Mouse (Mus musculus) thymus, adult 2 months (tissue): ENCODE measurements around the gene Xxylt1. TPM values are rescaled to one million over a fixed set of nuclear protein-coding genes. Genes with fewer than 3 reads are reported as not detected.

Experiments
- DNase-seq: peaks from one replicate; pipeline ENCODE4 v3.0.0; 2021
- H3K27ac ChIP-seq: fragments of 200-500 bp; 2 replicates; pipeline ENCODE4 v1.5.1; 2012; ENCODE audit warnings: low read length, control low read depth; ENCODE audit not compliant: control insufficient read depth, insufficient read depth
- H3K27me3 ChIP-seq: fragments of 200-500 bp; 2 replicates; pipeline ENCODE4 v1.6.1; 2012; ENCODE audit warnings: mild to moderate bottlenecking, low read length, moderate library complexity, mixed read lengths; ENCODE audit not compliant: control insufficient read depth, insufficient read depth
- H3K36me3 ChIP-seq: fragments of 200-500 bp; 2 replicates; pipeline ENCODE4 v1.6.1; 2012; ENCODE audit warnings: mild to moderate bottlenecking, low read length, moderate library complexity; ENCODE audit not compliant: control insufficient read depth, insufficient read depth
- H3K4me1 ChIP-seq: fragments of 200-500 bp; replicated peaks from 2 replicates; pipeline ENCODE4 v1.6.1; 2012; ENCODE audit warnings: low read length; ENCODE audit not compliant: control insufficient read depth, insufficient read depth
- H3K4me3 ChIP-seq: fragments of 200-500 bp; 2 replicates; pipeline ENCODE4 v1.5.1; 2012; ENCODE audit warnings: mild to moderate bottlenecking, low read length, control low read depth, moderate library complexity; ENCODE audit not compliant: control insufficient read depth, insufficient read depth
- CTCF ChIP-seq: fragments of 200-500 bp; IDR thresholded peaks from 2 replicates; pipeline ENCODE4 v1.5.1; 2012; ENCODE audit warnings: mild to moderate bottlenecking, control low read depth, low read length, moderate library complexity, borderline replicate concordance; ENCODE audit not compliant: control insufficient read depth, poor library complexity, insufficient read depth; ENCODE audit errors: extremely low read depth
- POLR2A ChIP-seq: fragments of 200-500 bp; IDR thresholded peaks from 2 replicates; pipeline ENCODE4 v1.6.1; 2012; ENCODE audit warnings: mild to moderate bottlenecking, low read length, control low read depth, moderate library complexity; ENCODE audit not compliant: control insufficient read depth, poor library complexity, insufficient read depth; ENCODE audit errors: extremely low read depth
- WGBS: fragments of 180-500 bp; shearing (Covaris S2); methylation state at CpG from one replicate; pipeline ENCODE4 v1.1.7; 2018; 5-methylcytosine and 5-hydroxymethylcytosine counted together
- polyA plus RNA-seq: library from polyadenylated mRNA; depleted of rRNA; stranded (reverse); fragments of >200 nt; gene quantifications from 2 replicates; pipeline ENCODE4 v1.2.3, GENCODE M21; 2012

Gene Xxylt1
- polyA plus RNA-seq, 1 experiment: 13.2 TPM

GRCm38 (mm10) chr16:31071731-31072130, 9.5 kb downstream of the Xxylt1 start:
- H3K27me3 ChIP-seq: no peaks in the 10 kb centered on the region
- H3K4me1 ChIP-seq: peaks cover 27% of the 10 kb centered on the region
- no peak for DNase-seq
- no peaks in the 10 kb centered on the region for H3K36me3 ChIP-seq
- no peak overlapping the region for H3K4me3 ChIP-seq
- no peak for TF ChIP-seq CTCF
- TF ChIP-seq POLR2A: no peak
- WGBS: 96% methylated on average over 6 of the region's 6 CpGs
- no peak overlapping the region for H3K27ac ChIP-seq

- Histone ChIP-seq H3K36me3 (no peaks in the 10 kb centered on the region), H3K27me3 (no peaks in the 10 kb centered on the region), H3K4me1 (peaks cover 30% of the 10 kb centered on the region), H3K27ac (no peak overlapping the region), H3K4me3 (no peak overlapping the region; the same call in 1 of the 2 replicates)
- TF ChIP-seq CTCF: peak; percentile 94
- TF ChIP-seq POLR2A: no peak
- 25% methylated on average over 21 of the region's 21 CpGs for WGBS
- DNase-seq: peak; percentile 78
Measured at GRCm38 (mm10) chr16:31070358-31071133, 10.7 kb downstream of the Xxylt1 start.

- TF ChIP-seq CTCF (no peak), POLR2A (no peak)
- H3K4me1 ChIP-seq: peaks cover 24% of the 10 kb centered on the region
- no peaks in the 10 kb centered on the region for H3K27me3 ChIP-seq
- no peak overlapping the region for H3K27ac ChIP-seq
- DNase-seq: no peak
- no peaks in the 10 kb centered on the region for H3K36me3 ChIP-seq
- H3K4me3 ChIP-seq: no peak overlapping the region
- WGBS: 57% methylated on average over 14 of the region's 14 CpGs
Measured at GRCm38 (mm10) chr16:31069211-31070166, 11.7 kb downstream of the Xxylt1 start.

GRCm38 (mm10) chr16:31068280-31068679, 13.0 kb downstream of the Xxylt1 start:
- 95% methylated on average over 7 of the region's 7 CpGs for WGBS
- DNase-seq: no peak
- H3K27me3 ChIP-seq: no peaks in the 10 kb centered on the region
- no peak overlapping the region for H3K27ac ChIP-seq
- no peak for TF ChIP-seq CTCF
- TF ChIP-seq POLR2A: no peak
- H3K36me3 ChIP-seq: no peaks in the 10 kb centered on the region
- H3K4me3 ChIP-seq: no peak overlapping the region
- peaks cover 22% of the 10 kb centered on the region for H3K4me1 ChIP-seq

GRCm38 (mm10) chr16:31066344-31067098, 14.7 kb downstream of the Xxylt1 start:
- Histone ChIP-seq H3K27ac (peak overlapping the region; percentile 50; the same call in 1 of the 2 replicates), H3K4me3 (peak overlapping the region; percentile 4), H3K27me3 (no peaks in the 10 kb centered on the region), H3K36me3 (no peaks in the 10 kb centered on the region), H3K4me1 (peaks cover 22% of the 10 kb centered on the region)
- TF ChIP-seq POLR2A: no peak
- TF ChIP-seq CTCF: no peak
- WGBS: 20% methylated on average over 15 of the region's 15 CpGs
- DNase-seq: peak; percentile 29

GRCm38 (mm10) chr16:31064782-31065181, 16.4 kb downstream of the Xxylt1 start:
- no peak overlapping the region for H3K27ac ChIP-seq
- peaks cover 16% of the 10 kb centered on the region for H3K4me1 ChIP-seq
- no peak overlapping the region for H3K4me3 ChIP-seq
- no peak for DNase-seq
- H3K36me3 ChIP-seq: no peaks in the 10 kb centered on the region
- 70% methylated on average over 6 of the region's 6 CpGs for WGBS
- H3K27me3 ChIP-seq: no peaks in the 10 kb centered on the region
- no peak for TF ChIP-seq POLR2A
- no peak for TF ChIP-seq CTCF
